Mouse (Mus musculus) gastrocnemius, adult 2 months (tissue): ENCODE results near the gene Rbm47. TPM values are rescaled to one million over a fixed set of nuclear protein-coding genes. Genes with fewer than 3 reads are reported as not detected.
"Not testable (repeated sequence)": the region's sequence is repeated elsewhere in the genome, so short reads cannot be mapped to it uniquely, and the experiment has no call there.

Source experiments
- DNase-seq: peaks from one replicate; pipeline ENCODE4 v3.0.0; 2022
- H3K27ac ChIP-seq: fragments of 200-600 bp; 2 replicates; pipeline ENCODE4 v1.8.1; 2022; ENCODE audit warnings: mild to moderate bottlenecking
- H3K4me3 ChIP-seq: fragments of 200-600 bp; 2 replicates; pipeline ENCODE4 v1.8.1; 2022; ENCODE audit warnings: mild to moderate bottlenecking, moderate library complexity
- CTCF ChIP-seq: fragments of 200-600 bp; IDR thresholded peaks from 2 replicates; pipeline ENCODE4 v1.8.1; 2022; ENCODE audit warnings: antibody characterized with exemption, mild to moderate bottlenecking, moderate library complexity
- intact Hi-C: fragments of 180-260 bp; cut with DNase I; formaldehyde crosslinking; loops from one replicate; pipeline ENCODE4 v1.15.1; 2025
- long read RNA-seq, 2 experiments: library from polyadenylated mRNA; stranded (forward); transcript quantifications; one replicate each; pipeline ENCODE4 v2.0.0; 2021
- total RNA-seq, 2 experiments: library from RNA; stranded (reverse); gene quantifications; 2 replicates each; pipeline ENCODE4 v1.2.3; 2021

Gene Rbm47
- under 1 TPM; 0.64 to 0.66 TPM for total RNA-seq
- long read RNA-seq, experiment 1, result 0 reads
- long read RNA-seq, experiment 2, result 0 reads

DNA sequence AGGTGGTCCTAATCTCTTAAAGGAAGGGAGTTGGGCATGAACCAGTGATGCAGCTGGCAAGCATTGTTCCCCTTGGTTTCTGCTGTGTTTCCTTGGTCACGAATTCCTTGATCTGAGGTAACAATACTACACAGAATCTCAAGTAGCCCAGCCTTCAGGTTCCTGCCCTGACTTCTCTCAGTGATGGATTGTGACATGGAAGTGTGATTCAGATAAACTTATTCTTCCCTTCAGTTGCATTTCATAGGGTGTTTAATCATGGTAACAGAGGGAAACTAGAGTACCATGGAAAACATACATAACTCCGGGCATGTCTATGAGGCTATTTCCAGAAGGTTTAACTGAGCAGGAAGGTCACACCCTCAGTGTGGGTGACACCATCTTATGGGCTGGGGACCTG is at the start of gene Rbm47:
Gene Rbm47 (minus strand): TSS at position 101 of the 400 bp plus-strand sequence.
- no peak for TF ChIP-seq CTCF
- Histone ChIP-seq H3K4me3 (no peak within 1 kb of the TSS), H3K27ac (no peak within 1 kb of the TSS)
- intact Hi-C loops, result no loop called here
- DNase-seq, result no peak

DNA sequence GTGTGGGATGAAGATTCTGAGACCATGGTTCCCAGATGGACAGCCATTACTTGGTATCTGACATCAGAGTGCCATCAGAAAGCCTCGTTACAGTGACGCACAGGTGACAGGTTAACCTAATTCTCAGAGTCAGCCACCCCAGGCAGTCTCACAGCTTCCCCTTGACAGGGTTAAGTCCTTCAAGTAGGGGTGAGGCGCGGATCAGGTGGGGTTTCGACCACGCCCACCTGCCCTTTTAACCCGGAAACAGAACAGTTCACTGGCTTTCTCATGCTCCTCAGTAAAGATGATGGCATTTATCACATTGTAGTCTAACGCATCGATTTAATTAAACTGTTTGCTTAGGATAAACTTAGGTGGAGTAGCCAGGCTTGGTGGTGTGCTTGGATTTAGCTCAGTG is 47.7 kb upstream of the Rbm47 start:
- no peak for TF ChIP-seq CTCF
- intact Hi-C loops, result no loop called here
- no peak for DNase-seq
- Histone ChIP-seq H3K27ac (no peak overlapping the region), H3K4me3 (no peak overlapping the region)

DNA sequence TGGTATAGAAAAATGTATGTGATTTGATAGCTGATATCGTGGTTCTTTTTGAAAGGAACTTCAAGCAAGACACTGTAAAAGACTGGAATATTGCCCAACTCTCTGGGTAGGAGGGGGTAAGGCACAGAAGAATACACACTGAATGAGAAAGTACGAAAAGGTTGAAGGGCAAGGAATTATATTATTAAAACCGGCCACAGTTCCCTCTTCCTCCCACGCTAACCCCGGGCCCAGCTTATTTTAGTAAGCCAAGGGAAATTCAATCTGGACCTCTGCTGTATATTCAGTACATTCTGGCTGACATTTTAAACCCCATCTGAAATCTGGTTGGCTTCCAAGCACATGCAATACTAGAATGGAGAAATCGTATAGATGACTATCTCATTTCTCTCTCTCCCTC is 46.8 kb upstream of the Rbm47 start:
- H3K27ac ChIP-seq, result no peak overlapping the region
- peak overlapping the region; percentile 33 for H3K4me3 ChIP-seq
- no peak for TF ChIP-seq CTCF
- intact Hi-C loops, result no loop called here
- no peak for DNase-seq

DNA sequence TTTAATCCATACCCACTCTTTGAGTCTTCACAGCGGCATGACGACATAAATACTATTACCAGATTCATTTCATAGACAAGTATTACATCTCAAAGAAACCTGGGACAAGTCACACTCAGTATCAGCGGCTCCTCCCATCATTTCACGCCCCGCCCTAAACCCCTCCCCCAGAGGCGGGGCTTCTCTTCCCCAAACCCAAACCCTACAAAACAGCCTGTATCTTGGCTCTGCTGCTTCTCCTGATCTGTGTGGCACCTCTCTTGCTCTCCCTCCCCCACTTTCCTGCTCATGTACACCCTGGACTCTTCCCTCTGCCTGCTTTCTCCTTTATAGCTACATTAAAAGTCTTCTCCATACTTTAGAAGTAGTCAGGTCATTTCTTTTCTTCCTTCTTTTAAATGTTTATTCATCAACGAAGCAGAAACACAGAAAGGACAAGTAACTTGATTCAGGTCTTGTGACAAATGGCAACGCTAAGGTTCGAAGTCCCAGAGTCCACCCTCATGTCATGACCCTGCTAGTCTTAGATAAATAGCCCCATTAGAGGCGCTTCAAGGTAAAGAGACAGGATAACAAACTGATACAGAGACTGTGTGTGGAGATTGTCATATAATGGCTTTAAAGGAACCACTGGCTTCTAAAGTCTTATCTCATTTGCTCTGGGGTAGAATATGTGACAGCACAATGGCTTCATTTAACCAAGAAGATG is 42.8 kb upstream of the Rbm47 start:
- no peak for TF ChIP-seq CTCF
- H3K4me3 ChIP-seq, result no peak overlapping the region
- intact Hi-C loops, result no loop called here

DNA sequence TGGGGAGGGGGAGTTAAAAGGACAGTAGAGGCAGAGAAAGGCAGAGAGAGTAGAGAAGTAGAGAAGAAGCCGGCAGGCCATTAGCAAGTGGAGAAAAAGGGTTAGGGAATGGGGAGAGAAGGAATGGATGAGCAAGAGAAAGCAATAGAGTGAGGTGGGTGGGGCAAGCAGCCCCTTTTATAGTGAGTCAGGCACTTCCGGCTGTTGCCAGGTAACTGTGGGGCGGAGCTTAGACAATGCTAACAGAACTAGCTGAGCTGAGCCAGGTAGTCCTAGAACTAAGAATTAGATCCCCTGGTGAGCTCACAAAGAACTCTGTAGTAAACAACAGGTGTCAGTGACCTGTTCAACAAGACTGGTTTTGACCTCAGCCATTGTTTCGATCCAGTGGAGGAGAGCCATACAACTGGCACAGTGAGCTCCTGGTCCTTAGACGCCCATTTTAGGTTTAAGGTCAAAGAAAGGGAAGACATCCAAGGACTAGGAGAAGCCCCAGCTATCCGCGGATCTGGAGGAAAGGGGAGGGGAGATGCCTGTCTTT is 41.5 kb upstream of the Rbm47 start:
- TF ChIP-seq CTCF, result no peak
- DNase-seq, result no peak
- Histone ChIP-seq H3K4me3 (no peak overlapping the region), H3K27ac (no peak overlapping the region)
- intact Hi-C loops, result no loop called here

More for the DNA sequence above, 42.8 kb upstream of the Rbm47 start:
- H3K27ac ChIP-seq, result no peak overlapping the region
- DNase-seq, result no peak

DNA sequence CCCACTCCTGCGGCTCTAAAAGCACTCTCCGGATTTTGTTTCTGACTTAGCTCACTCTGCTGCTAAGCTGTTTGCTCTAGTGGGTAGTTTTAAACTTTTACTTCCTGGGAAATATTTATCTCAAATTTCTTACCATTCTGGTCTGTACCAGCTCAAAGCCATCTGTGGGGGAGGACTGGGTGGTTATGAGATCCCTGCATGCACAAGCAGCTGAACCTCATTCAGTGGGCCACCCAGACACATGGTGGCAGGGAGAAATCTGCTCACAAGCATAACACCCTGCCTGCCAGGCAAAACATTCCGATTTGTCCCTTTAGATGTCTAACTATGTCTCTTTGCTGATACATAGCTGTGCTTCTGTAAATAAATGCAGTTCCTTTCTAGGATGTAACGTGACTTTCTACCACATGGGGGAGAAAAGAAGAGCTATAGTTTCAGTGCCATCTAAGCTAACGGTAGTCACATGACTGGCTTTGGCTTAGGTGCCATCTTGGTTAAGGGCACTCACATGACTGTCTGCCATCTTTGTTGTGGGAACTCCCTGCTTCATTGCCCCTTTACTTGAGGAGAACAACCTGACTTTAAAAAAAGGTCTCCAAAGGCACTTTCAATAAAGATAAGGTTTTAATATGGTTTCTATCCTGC is 36.7 kb upstream of the Rbm47 start:
- intact Hi-C loops, result no loop called here
- H3K27ac ChIP-seq, result no peak overlapping the region
- no peak overlapping the region for H3K4me3 ChIP-seq
- no peak for DNase-seq
- TF ChIP-seq CTCF, result no peak

DNA sequence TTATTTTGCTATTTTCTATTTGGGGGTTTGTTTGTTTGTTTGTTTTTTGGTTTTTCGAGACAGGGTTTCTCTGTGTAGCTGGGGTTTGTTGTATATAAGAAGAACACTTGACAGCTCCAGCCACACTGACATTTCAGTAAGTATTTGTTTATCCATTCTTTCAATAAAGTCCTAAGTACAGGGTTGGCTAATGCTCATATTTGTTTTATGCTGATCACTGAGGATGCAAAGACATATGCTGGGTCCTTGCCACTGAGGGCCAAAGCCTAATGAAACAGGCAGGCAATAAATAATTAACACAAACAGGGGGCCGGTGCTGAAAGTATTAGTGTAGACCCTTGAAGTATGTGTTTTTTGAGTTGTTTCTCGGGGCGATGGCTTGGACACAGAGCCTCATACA is 32.0 kb upstream of the Rbm47 start:
- Histone ChIP-seq H3K4me3 (no peak overlapping the region), H3K27ac (no peak overlapping the region)
- no peak for TF ChIP-seq CTCF
- DNase-seq, result no peak
- intact Hi-C loops, result no loop called here

DNA sequence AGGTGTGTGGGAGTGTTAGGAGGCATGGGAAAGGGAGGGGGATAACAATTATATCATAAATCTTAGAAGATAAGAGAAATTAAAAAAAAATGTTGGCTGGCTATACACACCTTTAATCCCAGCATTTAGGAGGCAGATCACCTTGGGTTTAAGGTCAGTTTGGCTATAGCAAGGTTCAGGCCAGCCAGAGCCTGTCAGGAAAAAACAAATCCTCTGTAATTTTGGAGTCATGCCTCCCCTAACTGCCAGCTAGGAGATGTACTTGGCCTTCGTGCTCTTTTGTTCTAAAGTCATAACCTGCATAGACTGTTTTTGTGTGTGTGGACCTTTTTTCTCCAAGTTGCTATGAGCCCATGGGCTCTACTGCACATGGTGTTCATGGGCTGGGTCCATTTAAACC is 30.5 kb upstream of the Rbm47 start:
- no peak for DNase-seq
- no peak for TF ChIP-seq CTCF
- Histone ChIP-seq H3K27ac (no peak overlapping the region), H3K4me3 (no peak overlapping the region)
- intact Hi-C loops, result no loop called here

DNA sequence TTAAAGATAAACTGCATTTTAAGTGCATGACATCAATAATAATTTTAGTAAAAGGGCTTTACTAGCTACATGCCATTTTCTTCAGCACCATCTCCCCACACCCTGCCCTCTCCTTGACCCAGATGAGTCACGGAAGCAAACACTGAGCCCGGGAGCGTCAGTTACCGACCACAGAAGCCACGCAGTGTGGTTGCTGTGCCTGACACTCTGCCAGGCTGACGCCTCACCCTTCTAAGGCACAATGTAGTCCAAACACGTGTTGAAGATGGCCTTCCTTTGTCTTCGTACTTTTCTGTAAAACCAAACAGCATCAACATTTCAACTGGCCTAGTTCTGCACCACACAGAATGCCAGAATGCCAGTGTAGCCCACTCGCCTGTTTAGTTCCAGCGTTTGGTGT is 27.1 kb upstream of the Rbm47 start:
- Histone ChIP-seq H3K27ac (no peak overlapping the region), H3K4me3 (no peak overlapping the region)
- TF ChIP-seq CTCF, result no peak
- intact Hi-C loops, result no loop called here
- peak; percentile 37 for DNase-seq

DNA sequence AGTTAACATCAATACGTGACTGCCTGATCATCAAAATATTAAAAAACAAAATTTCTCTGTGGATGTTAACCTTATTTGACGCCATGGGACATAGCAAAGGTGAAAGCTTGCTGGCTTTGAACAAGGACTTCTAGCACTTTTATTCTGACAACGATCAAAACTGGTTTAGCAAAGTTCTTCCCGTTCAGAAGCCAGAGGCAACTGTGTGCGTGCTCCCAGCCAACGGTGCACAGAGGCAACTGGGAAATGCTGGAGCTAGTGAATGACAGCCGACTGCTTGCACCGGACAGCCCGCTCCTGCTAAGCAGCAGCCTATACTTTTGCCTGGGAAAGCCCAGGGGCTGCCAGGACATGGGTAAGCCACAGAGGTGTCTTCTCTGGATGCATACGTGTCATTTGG is 22.4 kb upstream of the Rbm47 start:
- Histone ChIP-seq H3K27ac (no peak overlapping the region), H3K4me3 (no peak overlapping the region)
- DNase-seq, result no peak
- no peak for TF ChIP-seq CTCF
- intact Hi-C loops, result no loop called here

DNA sequence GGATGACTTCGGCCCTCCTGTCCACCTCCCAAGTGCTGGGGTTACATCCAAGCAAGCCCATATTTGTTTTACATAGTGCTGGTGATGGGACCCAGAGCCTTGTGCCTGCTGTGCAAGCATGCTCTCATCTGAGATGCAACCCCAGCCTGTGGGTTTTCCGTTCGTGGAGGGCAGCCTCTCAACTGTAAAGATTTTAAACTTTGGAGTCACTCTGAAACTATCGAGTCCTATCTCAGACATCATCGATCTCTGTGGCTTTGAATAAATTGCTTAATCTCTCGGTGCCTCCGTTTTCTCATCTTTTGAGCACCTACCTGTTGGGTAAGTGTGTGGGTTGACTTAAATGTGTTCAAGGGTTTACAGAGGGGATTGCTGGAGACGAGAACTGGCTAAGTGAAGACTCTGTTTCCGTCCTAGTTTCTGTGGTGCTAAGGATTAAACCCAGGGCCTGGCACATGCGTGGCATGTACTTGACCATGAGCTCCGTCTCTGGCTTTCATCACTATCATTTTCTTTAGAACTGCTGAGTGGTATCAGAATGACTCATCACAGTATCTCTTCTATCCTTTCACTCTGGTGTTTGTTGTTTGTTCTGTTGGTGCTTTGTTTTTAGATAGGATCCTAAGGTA is 20.4 kb upstream of the Rbm47 start:
- TF ChIP-seq CTCF, result no peak
- Histone ChIP-seq H3K27ac (no peak overlapping the region), H3K4me3 (no peak overlapping the region)
- intact Hi-C loops, result no loop called here
- DNase-seq, result no peak

DNA sequence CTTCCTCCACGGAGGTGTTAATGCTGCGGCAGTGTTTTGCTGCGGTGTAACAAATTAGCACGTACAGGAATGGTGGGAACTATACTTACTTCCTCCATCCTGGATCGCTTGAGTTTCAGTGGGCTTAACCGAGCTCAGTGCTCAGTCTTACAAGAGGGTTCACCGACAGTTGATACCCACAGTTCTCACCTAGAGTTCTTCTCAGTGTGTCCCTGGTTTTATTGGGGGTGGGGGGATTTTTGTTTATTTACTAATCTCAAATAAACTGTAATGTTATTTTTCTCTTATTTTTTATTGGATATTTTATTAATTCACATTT is 18.2 kb upstream of the Rbm47 start:
- TF ChIP-seq CTCF, result no peak
- DNase-seq, result no peak
- intact Hi-C loops, result no loop called here
- H3K4me3 ChIP-seq, result no peak overlapping the region
- H3K27ac ChIP-seq, result no peak overlapping the region

DNA sequence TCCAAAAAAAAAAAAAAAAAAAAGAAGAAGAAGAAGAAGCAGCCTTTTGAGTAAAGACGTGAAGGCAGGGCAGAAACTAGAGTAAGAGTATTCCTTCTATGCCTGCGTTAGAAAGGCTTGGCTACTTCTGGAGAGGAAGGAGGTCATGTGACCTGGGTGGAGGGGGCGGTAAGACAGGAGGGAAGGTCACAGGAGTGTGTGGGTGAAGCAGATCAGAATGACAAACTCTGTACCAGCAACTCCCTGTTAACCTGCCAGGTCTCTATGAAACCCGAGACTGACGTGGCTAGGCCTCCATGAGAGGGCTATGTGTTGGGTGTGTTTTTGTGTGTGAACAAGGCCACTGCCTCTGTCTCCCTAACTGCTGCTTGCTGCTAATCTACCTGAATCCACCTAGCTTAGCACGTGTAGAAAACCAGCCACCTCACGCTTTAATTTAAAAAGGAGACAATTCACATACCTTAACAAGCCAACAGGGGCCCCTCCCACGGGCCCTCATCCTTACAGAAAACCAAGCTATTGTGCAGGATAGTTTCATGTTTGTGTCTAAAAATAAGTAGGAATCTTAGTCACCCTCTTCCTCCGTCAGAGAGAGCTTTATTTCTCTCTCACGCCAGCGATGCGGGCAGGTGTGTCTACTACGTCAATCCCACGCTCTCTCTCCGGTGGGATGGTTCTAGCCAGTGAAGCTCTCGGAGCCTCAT is 17.7 kb upstream of the Rbm47 start:
- Histone ChIP-seq H3K4me3 (no peak overlapping the region), H3K27ac (no peak overlapping the region)
- no peak for DNase-seq
- TF ChIP-seq CTCF, result no peak
- intact Hi-C loops, result no loop called here

DNA sequence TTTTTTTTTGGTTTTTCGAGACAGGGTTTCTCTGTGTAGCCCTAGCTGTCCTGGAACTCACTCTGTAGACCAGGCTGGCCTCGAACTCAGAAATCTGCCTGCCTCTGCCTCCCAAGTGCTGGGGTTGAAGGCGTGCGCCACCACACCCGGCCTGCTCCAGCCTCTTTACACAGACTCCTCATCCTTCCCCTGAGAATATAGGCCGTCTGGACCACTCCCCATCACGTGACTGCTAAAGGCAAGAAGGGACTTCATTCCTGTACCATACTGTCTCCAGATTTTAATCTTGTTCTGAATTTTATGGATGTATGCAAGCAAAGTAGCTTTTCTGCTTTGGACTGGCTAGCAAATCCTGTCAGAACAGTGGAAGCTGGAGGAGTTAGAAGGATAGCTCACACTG is 15.7 kb upstream of the Rbm47 start:
- intact Hi-C loops, H3K27ac ChIP-seq, H3K4me3 ChIP-seq, DNase-seq: not testable (repeated sequence)
